Mouse (Mus musculus): Measurements from ENCODE around the gene Krtap12-1.

GRCm38 (mm10) chr10:77687021-77687420 lies 33.4 kb upstream of the Krtap12-1 start:
- TF ChIP-seq CTCF (IDR thresholded peaks at IDR 0.05; ENCODE audit: low read depth, low read length) (no peak), POLR2A (IDR thresholded peaks at IDR 0.05; ENCODE audit: borderline replicate concordance, low read depth, low read length) (no peak)
